Mouse (Mus musculus): ENCODE measurements at regions not wholly inside any gene's neighbourhood (a gene's known extent, or its start where the extent isn't known, plus 50 kb on each side); places are given as distances from the start of the nearest gene placed in this dataset.
A peak's percentile ranks its signal among the peaks of the same experiment; 100 is the strongest.

- TF ChIP-seq GATA4 (IDR thresholded peaks at IDR 0.05; ENCODE audit: insufficient replicate concordance, low read length): no peak
These were observed 595.6 kb upstream of the Klf4 start for GRCm38 (mm10) chr4:56127730-56128482.

- TF ChIP-seq GATA4 (IDR thresholded peaks at IDR 0.05; ENCODE audit: insufficient replicate concordance, low read length): no peak
These were observed 592.2 kb upstream of the Klf4 start for GRCm38 (mm10) chr4:56124515-56124914.

GRCm38 (mm10) chr4:56122198-56122597 lies 589.9 kb upstream of the Klf4 start:
- TF ChIP-seq GATA4 (IDR thresholded peaks at IDR 0.05; ENCODE audit: insufficient replicate concordance, low read length): no peak

GRCm38 (mm10) chr4:56121664-56122063 lies 589.4 kb upstream of the Klf4 start:
- TF ChIP-seq GATA4 (IDR thresholded peaks at IDR 0.05; ENCODE audit: insufficient replicate concordance, low read length): no peak

- TF ChIP-seq GATA4 (IDR thresholded peaks at IDR 0.05; ENCODE audit: insufficient replicate concordance, low read length): no peak
These were observed 588.1 kb upstream of the Klf4 start for GRCm38 (mm10) chr4:56120357-56120756.

GRCm38 (mm10) chr4:56113701-56114196 lies 581.5 kb upstream of the Klf4 start:
- TF ChIP-seq GATA4 (IDR thresholded peaks at IDR 0.05; ENCODE audit: insufficient replicate concordance, low read length): peak; percentile 76; the same call in 1 of the 2 replicates

GRCm38 (mm10) chr4:56112931-56113700 lies 580.9 kb upstream of the Klf4 start:
- no peak for TF ChIP-seq GATA4 (IDR thresholded peaks at IDR 0.05; ENCODE audit: insufficient replicate concordance, low read length)

- TF ChIP-seq GATA4 (IDR thresholded peaks at IDR 0.05; ENCODE audit: insufficient replicate concordance, low read length): no peak
These were observed 574.7 kb upstream of the Klf4 start for GRCm38 (mm10) chr4:56106962-56107361.

- TF ChIP-seq GATA4 (IDR thresholded peaks at IDR 0.05; ENCODE audit: insufficient replicate concordance, low read length): no peak
These were observed 570.0 kb upstream of the Klf4 start for GRCm38 (mm10) chr4:56102314-56102713.

- TF ChIP-seq GATA4 (IDR thresholded peaks at IDR 0.05; ENCODE audit: insufficient replicate concordance, low read length): no peak
These were observed 558.5 kb upstream of the Klf4 start for GRCm38 (mm10) chr4:56090796-56091195.

GRCm38 (mm10) chr4:56088701-56089100 lies 556.4 kb upstream of the Klf4 start:
- TF ChIP-seq GATA4 (IDR thresholded peaks at IDR 0.05; ENCODE audit: insufficient replicate concordance, low read length): no peak

GRCm38 (mm10) chr4:56086306-56086705 lies 554.0 kb upstream of the Klf4 start:
- no peak for TF ChIP-seq GATA4 (IDR thresholded peaks at IDR 0.05; ENCODE audit: insufficient replicate concordance, low read length)

GRCm38 (mm10) chr4:56084205-56084604 lies 551.9 kb upstream of the Klf4 start:
- TF ChIP-seq GATA4 (IDR thresholded peaks at IDR 0.05; ENCODE audit: insufficient replicate concordance, low read length): no peak

- no peak for TF ChIP-seq GATA4 (IDR thresholded peaks at IDR 0.05; ENCODE audit: insufficient replicate concordance, low read length)
These were observed 550.1 kb upstream of the Klf4 start for GRCm38 (mm10) chr4:56082411-56082810.

- TF ChIP-seq GATA4 (IDR thresholded peaks at IDR 0.05; ENCODE audit: insufficient replicate concordance, low read length): no peak
These were observed 548.7 kb upstream of the Klf4 start for GRCm38 (mm10) chr4:56080960-56081359.
